8 mouse cellular contexts compared by ENCODE assay signal in genomic region chr10:117434871-117435733, GRCm38 (mm10). TPM values are rescaled to one million over a fixed set of nuclear protein-coding genes. Genes with fewer than 3 reads are reported as not detected.
A peak's percentile ranks its signal among the peaks of the same experiment; 100 is the strongest.
DNase-seq lines count a peak whose midpoint lies in the region; ATAC-seq and TF ChIP-seq lines count a peak whose summit lies in the region.

No protein-coding gene starts in this region.

- peaks cover 4% of the 10 kb centered on the region; the same call in 1 of the 2 replicates for H3K27me3 ChIP-seq in embryonic facial prominence, embryonic 14.5 days (replicated peaks; ENCODE audit: control insufficient read depth, insufficient read depth, low read length)
- H3K27me3 ChIP-seq in limb, embryonic 13.5 days, result peaks cover 24% of the 10 kb centered on the region
- peaks cover 8% of the 10 kb centered on the region for H3K27me3 ChIP-seq in midbrain, embryonic 15.5 days (replicated peaks)

- DNase-seq in 3134 (ENCODE audit: extremely low read depth, insufficient read length, low spot score), result peak; percentile 50
- peak; percentile 92 for DNase-seq in embryonic facial prominence, embryonic 14.5 days (ENCODE audit: low spot score)
- peak; percentile 85 for DNase-seq in heart, adult 8-10 months (ENCODE audit: low spot score)
- DNase-seq in kidney, adult 8-10 months, result peak; percentile 76 to 89
- peak; percentile 86 to 95 for DNase-seq in spleen, adult 18-20 months

- H3K27ac ChIP-seq in bone marrow, adult 2 months (ENCODE audit: control insufficient read depth, insufficient read depth, low read depth, low read length, poor library complexity), result peak overlapping the region; percentile 74
- no peak overlapping the region for H3K27ac ChIP-seq in embryonic facial prominence, embryonic 14.5 days (replicated peaks; ENCODE audit: low read depth, low read length)
- no peak overlapping the region for H3K27ac ChIP-seq in limb, embryonic 13.5 days
- H3K27ac ChIP-seq in midbrain, embryonic 15.5 days, result no peak overlapping the region

- no peaks in the 10 kb centered on the region for H3K36me3 ChIP-seq in embryonic facial prominence, embryonic 14.5 days (ENCODE audit: control insufficient read depth, insufficient read depth, low read length)
- H3K36me3 ChIP-seq in limb, embryonic 13.5 days, result no peaks in the 10 kb centered on the region
- no peaks in the 10 kb centered on the region for H3K36me3 ChIP-seq in midbrain, embryonic 15.5 days (replicated peaks)

- peak overlapping the region; percentile 87 for H3K4me2 ChIP-seq in embryonic facial prominence, embryonic 14.5 days (ENCODE audit: low read depth, low read length)
- H3K4me2 ChIP-seq in limb, embryonic 13.5 days (replicated peaks), result peak overlapping the region; percentile 61
- peak overlapping the region; percentile 52 for H3K4me2 ChIP-seq in midbrain, embryonic 15.5 days

- H3K9me3 ChIP-seq in embryonic facial prominence, embryonic 14.5 days (ENCODE audit: control insufficient read depth, low read length), result no peaks in the 10 kb centered on the region
- H3K9me3 ChIP-seq in limb, embryonic 13.5 days, result no peaks in the 10 kb centered on the region; the same call in 1 of the 2 replicates
- H3K9me3 ChIP-seq in midbrain, embryonic 15.5 days, result no peaks in the 10 kb centered on the region

- H3K4me3 ChIP-seq in bone marrow, adult 2 months (replicated peaks; ENCODE audit: control insufficient read depth, low read depth, low read length), result peak overlapping the region; percentile 30
- peak overlapping the region; percentile 41 for H3K4me3 ChIP-seq in embryonic facial prominence, embryonic 14.5 days (ENCODE audit: low read depth, low read length)
- peak overlapping the region; percentile 26 for H3K4me3 ChIP-seq in limb, embryonic 13.5 days
- peak overlapping the region; percentile 29 for H3K4me3 ChIP-seq in midbrain, embryonic 15.5 days

- peak overlapping the region; percentile 58 for H3K9ac ChIP-seq in embryonic facial prominence, embryonic 14.5 days (ENCODE audit: low read depth, low read length)
- H3K9ac ChIP-seq in limb, embryonic 13.5 days, result no peak overlapping the region
- H3K9ac ChIP-seq in midbrain, embryonic 15.5 days, result no peak overlapping the region

- ATAC-seq in embryonic facial prominence, embryonic 14.5 days (ENCODE audit: low read depth), result peak; percentile 80
- peak; percentile 37; the same call in 1 of the 2 replicates for ATAC-seq in limb, embryonic 13.5 days (ENCODE audit: low FRiP score, low read depth)
- peak; percentile 82 for ATAC-seq in midbrain, embryonic 15.5 days (replicated peaks)

- no peaks in the 10 kb centered on the region for H3K4me1 ChIP-seq in bone marrow, adult 2 months (ENCODE audit: control insufficient read depth, insufficient read depth, low read length)
- H3K4me1 ChIP-seq in embryonic facial prominence, embryonic 14.5 days (ENCODE audit: control insufficient read depth, insufficient read depth, low read length), result peaks cover 10% of the 10 kb centered on the region
- peaks cover 31% of the 10 kb centered on the region for H3K4me1 ChIP-seq in limb, embryonic 13.5 days
- peaks cover 21% of the 10 kb centered on the region for H3K4me1 ChIP-seq in midbrain, embryonic 15.5 days

- peak; percentile 98 for TF ChIP-seq CTCF in bone marrow, adult 2 months (IDR thresholded peaks at IDR 0.05; ENCODE audit: control insufficient read depth, insufficient read depth, low read length)

- under 1% methylated on average over 33 of the region's 33 CpGs for WGBS in bone marrow, adult 2 months
- 9% methylated on average over 33 of the region's 33 CpGs for WGBS in embryonic facial prominence, embryonic 14.5 days
- WGBS in limb, embryonic 13.5 days, result 22% methylated on average over 33 of the region's 33 CpGs
- 19% methylated on average over 33 of the region's 33 CpGs for WGBS in midbrain, embryonic 15.5 days

- no peak for TF ChIP-seq POLR2A in bone marrow, adult 2 months (IDR thresholded peaks at IDR 0.05; ENCODE audit: borderline replicate concordance, control insufficient read depth, low read depth, low read length)

RNA-seq across cellular contexts. Expression of gene Cpsf6, which starts 55.3 kb away (rescaled TPM):
- polyA plus RNA-seq in bone marrow, adult 2 months (2011; ENCODE audit: insufficient read depth, insufficient read length, low replicate concordance, missing spikeins), result 48.0 and 64.9 TPM in 2 replicates
- 125 and 146 TPM in 2 replicates for polyA plus RNA-seq in embryonic facial prominence, embryonic 14.5 days (2014; fragmentation: Nextera tagmentation; extraction: Ambion mirVana)
- 10 to 100 TPM; 27.3 to 31.2 (median 30.1) TPM for total RNA-seq in heart, adult 8-10 months (2022)
- polyA plus RNA-seq in limb, embryonic 13.5 days (2015; fragmentation: Nextera tagmentation; extraction: Ambion mirVana), result 178 and 191 TPM in 2 replicates
- polyA plus RNA-seq in midbrain, embryonic 15.5 days (2015; fragmentation: Nextera tagmentation; extraction: Ambion mirVana), result 148 and 154 TPM in 2 replicates
